Mouse (Mus musculus) myocyte (in vitro differentiated cells): Measurements from ENCODE around the gene Cpne1.
"Not testable (repeated sequence)": the region's sequence is repeated elsewhere in the genome, so short reads cannot be mapped to it uniquely, and the experiment has no call there.

Source experiments
- MYOG ChIP-seq, 3 experiments: IDR thresholded peaks; one replicate each; pipeline ENCODE4 v1.6.1; 2011; ENCODE audit warnings: control low read depth in 2 of 3, low read depth in 2 of 3, mild to moderate bottlenecking in 2 of 3; ENCODE audit not compliant: insufficient read length in 2 of 3, control insufficient read depth in 1 of 3, insufficient read depth in 1 of 3
- POLR2A ChIP-seq: IDR thresholded peaks from one replicate; pipeline ENCODE4 v1.6.1; 2011; ENCODE audit warnings: low read depth, mild to moderate bottlenecking, control low read depth, moderate library complexity; ENCODE audit not compliant: insufficient read length
- REST ChIP-seq: IDR thresholded peaks from one replicate; pipeline ENCODE4 v1.6.1; 2011; ENCODE audit warnings: mild to moderate bottlenecking, control low read depth, moderate library complexity; ENCODE audit not compliant: insufficient read depth, insufficient read length

DNA sequence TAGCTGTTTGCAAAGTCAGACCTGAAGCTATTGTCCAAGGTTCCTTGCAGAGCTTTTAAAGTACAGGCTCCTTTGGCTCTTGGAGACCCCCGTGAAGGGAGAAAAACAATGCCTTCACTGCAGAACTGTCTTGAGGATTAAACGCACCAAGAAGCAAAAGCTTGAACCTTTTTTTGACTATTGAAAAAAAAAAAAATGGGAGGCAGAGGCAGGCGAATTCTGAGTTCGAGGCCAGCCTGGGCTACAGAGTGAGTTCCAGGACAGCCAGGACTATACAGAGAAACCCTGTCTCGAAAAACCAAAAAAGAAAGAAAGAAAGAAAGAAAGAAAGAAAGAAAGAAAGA, 287 bp upstream of the Cpne1 start:
- TF ChIP-seq POLR2A; MYOG (IDR thresholded peaks at IDR 0.05; ENCODE audit: control insufficient read depth in 1 of 3, insufficient read depth in 1 of 3, insufficient read length in 2 of 3, low read depth in 2 of 3); REST: not testable (repeated sequence)
